Mouse (Mus musculus) hindbrain, embryonic 14.5 days (tissue): ENCODE measurements around the gene Hoxa6. TPM values are rescaled to one million over a fixed set of nuclear protein-coding genes. Genes with fewer than 3 reads are reported as not detected.
A peak's percentile ranks its signal among the peaks of the same experiment; 100 is the strongest.

ENCODE experiments used
- ATAC-seq: fragments of 200-750 bp; cut with Nextera tagmentation; 2 replicates; pipeline ENCODE4 v1.8.0; 2017; ENCODE audit warnings: moderate number of reproducible peaks, mild to moderate bottlenecking, moderate TSS enrichment, moderate library complexity; ENCODE audit not compliant: low FRiP score
- DNase-seq: peaks from one replicate; pipeline ENCODE4 v3.0.0-alpha.2; 2015; ENCODE audit warnings: low spot score
- H3K27ac ChIP-seq: fragments of 300-500 bp; sonication (generic); 2 replicates; pipeline ENCODE4 v1.5.1; 2014; ENCODE audit warnings: mild to moderate bottlenecking, moderate library complexity
- H3K27me3 ChIP-seq: fragments of 300-500 bp; sonication (generic); 2 replicates; pipeline ENCODE4 v1.6.1; 2014; ENCODE audit warnings: mild to moderate bottlenecking, low read length, mixed read lengths; ENCODE audit not compliant: control insufficient read depth, insufficient read depth
- H3K36me3 ChIP-seq: fragments of 300-500 bp; sonication (generic); replicated peaks from 2 replicates; pipeline ENCODE4 v1.6.1; 2014; ENCODE audit not compliant: control insufficient read depth, insufficient read depth
- H3K4me1 ChIP-seq: fragments of 300-500 bp; sonication (generic); replicated peaks from 2 replicates; pipeline ENCODE4 v1.6.1; 2014; ENCODE audit warnings: antibody characterized with exemption, low read length, mixed read lengths; ENCODE audit not compliant: control insufficient read depth, insufficient read depth
- H3K4me2 ChIP-seq: fragments of 300-500 bp; sonication (generic); replicated peaks from 2 replicates; pipeline ENCODE4 v1.6.1; 2014; ENCODE audit warnings: mild to moderate bottlenecking, moderate library complexity
- H3K4me3 ChIP-seq: fragments of 300-500 bp; sonication (generic); replicated peaks from 2 replicates; pipeline ENCODE4 v1.5.1; 2014; ENCODE audit warnings: mild to moderate bottlenecking, low read length
- H3K9ac ChIP-seq: fragments of 300-500 bp; sonication (generic); 2 replicates; pipeline ENCODE4 v1.6.1; 2014
- H3K9me3 ChIP-seq: fragments of 300-500 bp; sonication (generic); 2 replicates; pipeline ENCODE4 v1.6.1; 2016; ENCODE audit warnings: low read length; ENCODE audit not compliant: control insufficient read depth
- WGBS: fragments of 180-500 bp; shearing (Covaris S2); extraction: QIAGEN DNeasy Blood & Tissue Kit; methylation state at CpG from one replicate; pipeline ENCODE4 v1.1.7; 2014; 5-methylcytosine and 5-hydroxymethylcytosine counted together
- microRNA counts: library from miRNA; unstranded; fragments of <30 nt; microRNA quantifications from one replicate; lab custom pipeline; 2016
- microRNA-seq: library from miRNA; unstranded; fragments of <30 nt; microRNA quantifications from one replicate; pipeline ENCODE4, GENCODE M21; 2016
- polyA plus RNA-seq: library from polyadenylated mRNA; unstranded; fragments of >200 nt; fragmentation: Nextera tagmentation; extraction: Ambion mirVana; gene quantifications from 2 replicates; pipeline ENCODE4 v1.2.1, GENCODE M21; 2014

The Hoxa6 gene
- polyA plus RNA-seq, 1 experiment from 2014 or later = 29.8 TPM

- DNase-seq (peak; percentile 85), ATAC-seq (peak; percentile 91)
- peak within 1 kb of the TSS; percentile 81 for H3K4me2 ChIP-seq
- under 1% methylated on average over 55 of the region's 55 CpGs for WGBS
- peak within 1 kb of the TSS; percentile 71 for H3K4me3 ChIP-seq
- H3K27ac ChIP-seq = peak within 1 kb of the TSS; percentile 100
- no peaks in the 10 kb centered on the region for H3K9me3 ChIP-seq
- peaks cover 14% of the 10 kb centered on the region for H3K4me1 ChIP-seq
- 0 out of 2 replicates have a peak, but pooled peaks cover 3% of the 10 kb centered on the region for H3K36me3 ChIP-seq
- H3K9ac ChIP-seq = peak within 1 kb of the TSS; percentile 99
- peaks cover 71% of the 10 kb centered on the region for H3K27me3 ChIP-seq
Measured at GRCm38 (mm10) chr6:52158276-52159051, 50.1 kb downstream of the Hoxa6 start, which contains the start of gene Hoxa1. Hoxa1 (minus strand) TSS chr6:52158317.

- Histone ChIP-seq H3K36me3 (no peaks in the 10 kb centered on the region), H3K27ac (no peak overlapping the region; the same call in 1 of the 2 replicates), H3K4me1 (peaks cover 14% of the 10 kb centered on the region), H3K9ac (no peak overlapping the region), H3K9me3 (no peaks in the 10 kb centered on the region), H3K27me3 (peaks cover 74% of the 10 kb centered on the region), H3K4me3 (peak overlapping the region; percentile 71), H3K4me2 (peak overlapping the region; percentile 81)
- DNase-seq (no peak), ATAC-seq (no peak; the same call in 1 of the 2 replicates)
- WGBS = 1% methylated on average over 32 of the region's 32 CpGs
Measured at GRCm38 (mm10) chr6:52157466-52158275, 50.9 kb downstream of the Hoxa6 start.

GRCm38 (mm10) chr6:52156551-52157200 is 51.8 kb downstream of the Hoxa6 start:
- no peaks in the 10 kb centered on the region for H3K9me3 ChIP-seq
- peak overlapping the region; percentile 81 for H3K4me2 ChIP-seq
- peak overlapping the region; percentile 71 for H3K4me3 ChIP-seq
- H3K4me1 ChIP-seq = peaks cover 14% of the 10 kb centered on the region
- H3K27me3 ChIP-seq = peaks cover 78% of the 10 kb centered on the region
- no peak overlapping the region for H3K9ac ChIP-seq
- ATAC-seq (no peak), DNase-seq (peak; percentile 24)
- WGBS = 6% methylated on average over 20 of the region's 20 CpGs
- H3K36me3 ChIP-seq = no peaks in the 10 kb centered on the region
- no peak overlapping the region for H3K27ac ChIP-seq

MicroRNAs encoded within 50 kb of the gene (microRNA counts, 519-probe panel; counts per million panel counts)
- not detected for microRNA mmu-miR-196b (lab: Ali Mortazavi, UCI)

Small RNAs within 50 kb of the gene (microRNA-seq; reads per million reads assigned to microRNA genes)
- gene Mir196b = 41.3 reads per million, percentile 41 among the genes with 10 or more reads in this experiment

Other genes with a start within 250 kb of the Hoxa6 start
- 33.1 and 38.6 TPM in 2 replicates for gene Skap2, start 196.2 kb downstream of the Hoxa6 start, polyA plus RNA-seq
- gene Hoxa1, start 50.4 kb downstream of the Hoxa6 start, polyA plus RNA-seq = 2.6 and 3.0 TPM in 2 replicates
- gene Hoxa2, start 43.9 kb downstream of the Hoxa6 start, polyA plus RNA-seq = 27.6 and 35.1 TPM in 2 replicates
- 4.1 and 5.0 TPM in 2 replicates for gene 5730596B20Rik, start 31.2 kb downstream of the Hoxa6 start, polyA plus RNA-seq
- 19.7 and 22.5 TPM in 2 replicates for gene Hoxa4, start 17.0 kb downstream of the Hoxa6 start, polyA plus RNA-seq
- gene Hoxa5, start 4.1 kb downstream of the Hoxa6 start, polyA plus RNA-seq = 175 and 180 TPM in 2 replicates
- gene Hoxa3, start 4.6 kb upstream of the Hoxa6 start, polyA plus RNA-seq = 21.7 and 24.9 TPM in 2 replicates
- not detected in 2 replicates for gene Gm28308, start 4.6 kb upstream of the Hoxa6 start, polyA plus RNA-seq
- gene Hoxa7, start 13.1 kb upstream of the Hoxa6 start, polyA plus RNA-seq = 18.7 and 25.2 TPM in 2 replicates
- gene Hoxa9, start 22.4 kb upstream of the Hoxa6 start, polyA plus RNA-seq = 1.5 and 2.0 TPM in 2 replicates
- gene Hoxa10, start 32.1 kb upstream of the Hoxa6 start, polyA plus RNA-seq = 0.37 TPM in 1 of 2 replicates, not detected in the other
- gene Hoxa11, start 37.1 kb upstream of the Hoxa6 start, polyA plus RNA-seq = not detected in 2 replicates
- not detected in 2 replicates for gene Hoxa13, start 52.2 kb upstream of the Hoxa6 start, polyA plus RNA-seq
- gene Evx1, start 104.8 kb upstream of the Hoxa6 start, polyA plus RNA-seq = 3.4 and 4.1 TPM in 2 replicates